Mouse (Mus musculus) lung, adult 2 months (tissue): ENCODE measurements around the gene Pigs. TPM values are rescaled to one million over a fixed set of nuclear protein-coding genes. Genes with fewer than 3 reads are reported as not detected.

ENCODE experiments used
- DNase-seq: peaks from one replicate; pipeline ENCODE4 v3.0.0; 2022
- H3K4me1 ChIP-seq: fragments of 200-500 bp; 2 replicates; pipeline ENCODE4 v1.6.1; 2011; ENCODE audit warnings: low read length; ENCODE audit not compliant: control insufficient read depth, insufficient read depth
- H3K4me3 ChIP-seq: fragments of 200-500 bp; replicated peaks from 2 replicates; pipeline ENCODE3; 2011; ENCODE audit warnings: low read depth, mild to moderate bottlenecking, control low read depth, low read length; ENCODE audit errors: extremely low read depth
- CTCF ChIP-seq: fragments of 200-500 bp; IDR thresholded peaks from 2 replicates; pipeline ENCODE4 v1.5.1; 2011; ENCODE audit warnings: mild to moderate bottlenecking, low read length, control low read depth; ENCODE audit not compliant: insufficient read depth
- POLR2A ChIP-seq: fragments of 200-500 bp; IDR thresholded peaks from 2 replicates; pipeline ENCODE4 v1.6.1; 2011; ENCODE audit warnings: low read depth, mild to moderate bottlenecking, control low read depth, low read length, borderline replicate concordance; ENCODE audit errors: extremely low read depth
- WGBS: fragments of 180-500 bp; shearing (Covaris S2); methylation state at CpG from one replicate; pipeline ENCODE4 v1.1.7; 2018; 5-methylcytosine and 5-hydroxymethylcytosine counted together
- polyA plus RNA-seq: library from polyadenylated mRNA; depleted of rRNA; stranded (reverse); fragments of >200 nt; gene quantifications from 2 replicates; pipeline ENCODE4 v1.2.3, GENCODE M21; 2012; rRNA removed

Gene Pigs
- polyA plus RNA-seq: 68.4 and 69.0 TPM in 2 replicates

DNA sequence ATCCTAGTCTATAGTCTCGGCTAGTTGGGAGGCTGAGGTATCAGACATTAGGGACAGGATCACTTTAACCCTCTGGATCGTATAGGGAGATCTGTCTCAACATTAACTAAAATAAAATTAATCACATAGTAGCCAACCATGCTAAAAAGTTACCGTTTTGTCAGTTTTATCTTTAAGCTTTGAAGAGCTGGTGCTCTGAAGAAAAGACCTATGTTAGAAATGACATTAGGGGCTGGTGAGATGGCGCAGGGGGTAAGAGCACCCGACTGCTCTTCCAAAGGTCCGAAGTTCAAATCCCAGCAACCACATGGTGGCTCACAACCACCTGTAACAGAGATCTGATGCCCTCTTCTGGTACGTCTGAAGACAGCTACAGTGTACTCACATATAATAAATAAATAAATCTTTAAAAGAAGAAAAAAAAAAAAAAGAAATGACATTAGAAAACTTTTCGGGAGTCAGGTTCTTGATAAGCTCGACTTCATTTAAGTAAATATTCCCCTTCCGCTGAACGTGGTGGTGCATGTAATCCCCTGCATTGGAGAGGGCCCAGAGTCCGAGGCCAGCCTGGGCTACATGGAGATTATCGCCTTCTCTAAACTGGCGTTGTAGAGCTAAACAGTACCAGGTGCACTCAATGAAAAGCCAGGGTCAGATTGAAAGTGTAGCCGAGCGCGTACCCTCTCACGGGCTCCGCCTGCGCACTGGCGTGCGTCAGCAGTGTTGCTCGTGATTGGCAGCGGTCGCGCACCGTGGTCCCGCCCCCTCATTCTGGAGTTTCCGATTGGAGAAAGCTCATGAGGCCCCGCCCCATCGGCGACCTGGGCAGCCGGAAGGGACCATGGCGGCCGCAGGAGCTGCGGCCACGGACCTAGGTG lies at the start of gene Pigs:
TSS of gene Pigs (plus strand) at position 782 of the 878 bp plus-strand sequence.
- 9% methylated on average over 37 of the region's 37 CpGs for WGBS
- peak; percentile 94 for DNase-seq
- peaks cover 9% of the 10 kb centered on the region for H3K4me1 ChIP-seq
- H3K4me3 ChIP-seq: peak within 1 kb of the TSS; percentile 98
- TF ChIP-seq POLR2A (peak; percentile 74), CTCF (no peak)

- no peak for DNase-seq
- Histone ChIP-seq H3K4me1 (no peaks in the 10 kb centered on the region), H3K4me3 (no peak overlapping the region)
- WGBS: 75% methylated on average over 7 of the region's 7 CpGs
- TF ChIP-seq CTCF (no peak), POLR2A (no peak)
Measured at GRCm38 (mm10) chr11:78278853-78279252, 49.4 kb upstream of the Pigs start.

DNA sequence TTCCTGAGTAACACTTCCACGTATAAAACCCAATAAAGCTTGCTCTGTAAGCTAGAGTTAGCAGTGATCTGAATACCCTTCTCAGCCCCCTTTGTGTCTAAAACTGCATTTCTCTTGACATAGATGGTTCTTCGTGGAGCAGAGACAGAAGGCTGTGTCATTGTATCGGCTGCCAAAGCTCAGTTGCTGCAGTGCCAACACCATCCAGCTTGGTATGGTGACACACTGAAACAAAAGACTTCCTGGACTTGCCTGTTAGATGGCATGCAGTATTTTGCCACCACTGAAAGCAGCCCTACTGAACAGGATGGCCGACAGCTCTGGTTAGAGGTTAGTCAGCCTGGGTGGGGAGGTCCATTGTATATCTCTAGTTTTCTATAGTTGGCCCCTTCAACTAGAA lies 48.6 kb upstream of the Pigs start:
- DNase-seq: no peak
- H3K4me1 ChIP-seq: no peaks in the 10 kb centered on the region
- 88% methylated on average over 4 of the region's 4 CpGs for WGBS
- TF ChIP-seq CTCF (no peak), POLR2A (no peak)
- H3K4me3 ChIP-seq: no peak overlapping the region

- no peak overlapping the region for H3K4me3 ChIP-seq
- no peak for DNase-seq
- H3K4me1 ChIP-seq: no peaks in the 10 kb centered on the region
- WGBS: 83% methylated on average over 7 of the region's 7 CpGs
- no peak for TF ChIP-seq POLR2A
- TF ChIP-seq CTCF: no peak
Measured at GRCm38 (mm10) chr11:78289146-78289763, 39.0 kb upstream of the Pigs start.

DNA sequence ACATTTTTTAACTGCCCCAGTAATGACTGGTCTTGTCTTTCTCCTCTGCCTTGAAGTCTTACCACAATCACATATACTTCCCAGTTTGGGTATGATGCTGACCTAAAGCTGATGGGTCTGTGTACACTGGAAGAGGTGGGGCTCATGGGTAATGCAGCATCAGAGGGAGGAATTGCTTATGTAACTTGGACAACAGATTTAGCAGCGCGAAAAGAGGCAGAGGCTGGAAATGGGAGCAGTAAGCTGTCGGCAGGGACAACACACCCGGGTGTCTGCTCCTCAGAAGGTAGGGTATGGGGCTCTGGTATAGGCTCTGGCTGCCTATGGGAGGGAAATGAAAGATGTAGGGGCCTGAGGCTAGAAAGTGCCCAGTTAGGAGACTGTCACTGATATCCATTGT lies 37.6 kb upstream of the Pigs start, which contains the start of gene BC030499:
TSS of gene BC030499 (plus strand) at position 188 of the 400 bp plus-strand sequence.
- DNase-seq: no peak
- no peaks in the 10 kb centered on the region for H3K4me1 ChIP-seq
- TF ChIP-seq POLR2A (no peak), CTCF (no peak)
- 92% methylated on average over 4 of the region's 4 CpGs for WGBS
- no peak within 1 kb of the TSS for H3K4me3 ChIP-seq

- no peak for TF ChIP-seq POLR2A
- TF ChIP-seq CTCF: no peak
- Histone ChIP-seq H3K4me3 (no peak overlapping the region), H3K4me1 (no peaks in the 10 kb centered on the region)
- 93% methylated on average over 6 of the region's 6 CpGs for WGBS
- no peak for DNase-seq
Measured at GRCm38 (mm10) chr11:78294585-78294984, 33.6 kb upstream of the Pigs start.

- 58% methylated on average over 7 of the region's 7 CpGs for WGBS
- DNase-seq: no peak
- Histone ChIP-seq H3K4me1 (no peaks in the 10 kb centered on the region), H3K4me3 (peak overlapping the region; percentile 33)
- TF ChIP-seq CTCF (no peak), POLR2A (no peak)
Measured at GRCm38 (mm10) chr11:78300917-78301316, 27.3 kb upstream of the Pigs start.

- Histone ChIP-seq H3K4me1 (no peaks in the 10 kb centered on the region), H3K4me3 (peak within 1 kb of the TSS; percentile 58)
- peak; percentile 87 for DNase-seq
- 1% methylated on average over 49 of the region's 49 CpGs for WGBS
- no peak for TF ChIP-seq CTCF
- no peak for TF ChIP-seq POLR2A
Measured at GRCm38 (mm10) chr11:78301357-78302084, 26.7 kb upstream of the Pigs start, which contains the start of gene Spag5. Spag5 (plus strand) TSS chr11:78301529.

- TF ChIP-seq POLR2A (no peak), CTCF (no peak)
Measured at GRCm38 (mm10) chr11:78305272-78305671, 22.9 kb upstream of the Pigs start.

More at GRCm38 (mm10) chr11:78305272-78305671, 22.9 kb upstream of the Pigs start:
- H3K4me3 ChIP-seq: no peak overlapping the region
- no peak for DNase-seq
- H3K4me1 ChIP-seq: no peaks in the 10 kb centered on the region
- 88% methylated on average over 4 of the region's 4 CpGs for WGBS
